Mouse (Mus musculus) E14TG2a.4 (cell line): ENCODE data around the gene Nek8.

ENCODE experiments used
- H3K27me3 ChIP-seq: 2 replicates; pipeline ENCODE4 v1.6.1; 2014; ENCODE audit warnings: low read length, control low read depth; ENCODE audit not compliant: insufficient read depth
- H3K36me3 ChIP-seq: 2 replicates; pipeline ENCODE4 v1.6.1; 2014; ENCODE audit warnings: low read length, control low read depth; ENCODE audit not compliant: insufficient read depth
- H3K4me1 ChIP-seq: replicated peaks from 2 replicates; pipeline ENCODE4 v1.6.1; 2014; ENCODE audit warnings: low read depth, low read length, control low read depth
- H3K4me3 ChIP-seq: replicated peaks from 2 replicates; pipeline ENCODE4 v1.5.1; 2014; ENCODE audit warnings: mild to moderate bottlenecking, low read length
- H3K9me3 ChIP-seq: 2 replicates; pipeline ENCODE4 v1.6.1; 2014; ENCODE audit warnings: low read length, control low read depth
- CTCF ChIP-seq: conservative IDR thresholded peaks from 2 replicates; pipeline ENCODE4 v1.5.1; 2014; ENCODE audit warnings: low read length
- NANOG ChIP-seq: IDR thresholded peaks from 2 replicates; pipeline ENCODE4 v1.6.1; 2014; ENCODE audit warnings: borderline replicate concordance, low read length, mixed read lengths
- POU5F1 ChIP-seq: IDR thresholded peaks from 2 replicates; pipeline ENCODE4 v1.6.1; 2014; ENCODE audit warnings: low read length, borderline replicate concordance

Nek8 gene

DNA sequence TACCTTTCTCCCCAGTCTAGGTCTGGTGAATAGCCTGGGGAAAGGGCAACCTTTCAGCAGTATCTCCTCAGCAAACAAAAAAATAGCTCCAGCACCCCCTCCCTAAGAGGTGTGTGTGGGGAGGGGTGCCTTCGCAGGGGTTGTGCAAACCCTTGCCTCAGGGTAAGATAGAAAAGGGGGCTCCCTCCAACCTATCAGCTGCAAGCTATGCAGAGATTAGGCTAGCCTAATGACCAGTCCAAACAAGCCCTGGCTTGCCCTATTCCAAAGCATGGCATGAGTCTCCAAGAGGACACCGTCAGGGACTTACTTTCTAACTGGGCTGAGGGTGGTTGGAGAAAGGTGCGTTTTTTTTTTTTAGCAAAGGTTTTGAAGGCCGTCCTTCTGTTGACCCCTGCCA lies 10.3 kb downstream of the Nek8 start:
- H3K4me3 ChIP-seq, result peak overlapping the region; percentile 98
- H3K27me3 ChIP-seq, result no peaks in the 10 kb centered on the region
- H3K36me3 ChIP-seq, result peaks cover 35% of the 10 kb centered on the region
- H3K9me3 ChIP-seq, result no peaks in the 10 kb centered on the region
- H3K4me1 ChIP-seq, result peaks cover 85% of the 10 kb centered on the region
- no peak for TF ChIP-seq POU5F1
- TF ChIP-seq CTCF, result no peak
- no peak for TF ChIP-seq NANOG

- H3K4me1 ChIP-seq, result peaks cover 85% of the 10 kb centered on the region
- no peaks in the 10 kb centered on the region for H3K27me3 ChIP-seq
- H3K4me3 ChIP-seq, result peak overlapping the region; percentile 98
- TF ChIP-seq NANOG, result no peak
- no peak for TF ChIP-seq POU5F1
- no peak for TF ChIP-seq CTCF
- H3K9me3 ChIP-seq, result no peaks in the 10 kb centered on the region
- H3K36me3 ChIP-seq, result peaks cover 39% of the 10 kb centered on the region
Observed at GRCm38 (mm10) chr11:78165761-78166109, 10.7 kb downstream of the Nek8 start.

GRCm38 (mm10) chr11:78164924-78165760 lies 11.3 kb downstream of the Nek8 start, which contains the start of gene Traf4:
TSS of gene Traf4 (minus strand) at chr11:78165589.
- H3K4me3 ChIP-seq, result peak within 1 kb of the TSS; percentile 98
- no peaks in the 10 kb centered on the region for H3K9me3 ChIP-seq
- TF ChIP-seq POU5F1, result no peak
- TF ChIP-seq NANOG, result no peak
- TF ChIP-seq CTCF, result no peak
- H3K36me3 ChIP-seq, result peaks cover 45% of the 10 kb centered on the region
- peaks cover 85% of the 10 kb centered on the region for H3K4me1 ChIP-seq
- H3K27me3 ChIP-seq, result no peaks in the 10 kb centered on the region

DNA sequence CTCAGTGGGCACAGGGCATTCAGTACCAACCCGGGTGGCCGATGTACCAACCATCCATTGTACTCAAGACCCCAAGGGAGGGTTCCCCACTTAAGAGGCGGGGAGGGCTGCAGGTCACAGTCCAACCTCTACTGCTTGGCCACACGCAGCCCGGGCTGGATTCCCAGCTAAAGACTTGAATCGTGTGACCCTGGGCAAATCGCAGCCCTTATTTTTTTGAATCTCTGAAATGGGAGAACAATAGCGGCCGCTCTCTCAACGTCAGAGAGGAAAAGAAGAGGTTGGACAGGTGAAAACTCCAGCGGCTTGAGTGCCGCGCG lies 11.9 kb downstream of the Nek8 start:
- Histone ChIP-seq H3K27me3 (no peaks in the 10 kb centered on the region), H3K36me3 (peaks cover 51% of the 10 kb centered on the region), H3K4me3 (peak overlapping the region; percentile 98), H3K9me3 (no peaks in the 10 kb centered on the region), H3K4me1 (peaks cover 85% of the 10 kb centered on the region)
- no peak for TF ChIP-seq CTCF
- TF ChIP-seq POU5F1, result no peak
- no peak for TF ChIP-seq NANOG

DNA sequence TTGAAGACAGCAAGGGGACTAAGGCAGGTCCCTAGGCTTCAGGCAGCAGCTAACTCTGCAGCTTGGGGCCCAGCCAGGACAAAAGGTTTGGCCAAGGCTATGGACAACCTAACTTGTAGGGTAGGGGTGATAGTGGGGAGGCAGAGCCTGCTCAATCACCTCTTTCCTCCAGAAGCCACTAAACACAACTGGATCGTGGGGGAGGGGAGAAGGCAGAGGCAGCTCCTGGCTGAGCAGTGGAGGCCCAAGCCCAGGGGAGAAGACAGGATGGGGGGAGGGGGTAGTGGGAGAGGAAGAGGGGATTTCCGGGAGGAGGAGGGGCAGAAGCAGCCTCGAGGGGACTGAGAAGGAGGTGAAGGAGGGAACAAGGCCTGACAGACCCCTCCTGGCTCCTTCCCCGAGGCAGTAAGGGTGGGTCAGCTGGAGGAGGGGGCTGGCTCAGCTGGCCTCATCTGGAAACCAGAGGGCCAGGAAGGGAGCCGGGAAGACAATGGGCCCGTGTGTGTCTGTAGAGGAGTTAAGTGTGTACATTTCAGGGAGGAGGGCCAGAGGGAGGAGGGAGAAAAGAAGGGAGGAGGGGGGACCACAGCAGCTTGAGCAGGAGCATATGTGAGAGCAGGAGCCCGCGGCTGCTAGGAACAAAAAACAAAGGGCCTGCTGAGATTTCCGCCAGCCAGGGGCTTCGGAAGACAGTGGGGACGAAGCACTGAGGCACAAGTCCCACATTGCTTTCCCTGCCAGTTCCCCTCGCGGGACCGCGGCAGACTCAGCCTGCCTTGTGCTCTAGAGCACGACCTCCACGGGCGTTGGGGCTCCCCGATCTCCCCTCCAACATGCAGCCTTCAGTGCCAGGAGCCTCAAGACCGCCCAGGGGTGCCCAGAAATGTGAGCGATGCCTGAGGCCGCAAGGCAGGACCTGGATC lies 12.5 kb downstream of the Nek8 start:
- Histone ChIP-seq H3K9me3 (no peaks in the 10 kb centered on the region), H3K36me3 (peaks cover 57% of the 10 kb centered on the region), H3K27me3 (no peaks in the 10 kb centered on the region), H3K4me1 (peaks cover 85% of the 10 kb centered on the region), H3K4me3 (peak overlapping the region; percentile 98)
- TF ChIP-seq CTCF (no peak), POU5F1 (no peak), NANOG (no peak)

DNA sequence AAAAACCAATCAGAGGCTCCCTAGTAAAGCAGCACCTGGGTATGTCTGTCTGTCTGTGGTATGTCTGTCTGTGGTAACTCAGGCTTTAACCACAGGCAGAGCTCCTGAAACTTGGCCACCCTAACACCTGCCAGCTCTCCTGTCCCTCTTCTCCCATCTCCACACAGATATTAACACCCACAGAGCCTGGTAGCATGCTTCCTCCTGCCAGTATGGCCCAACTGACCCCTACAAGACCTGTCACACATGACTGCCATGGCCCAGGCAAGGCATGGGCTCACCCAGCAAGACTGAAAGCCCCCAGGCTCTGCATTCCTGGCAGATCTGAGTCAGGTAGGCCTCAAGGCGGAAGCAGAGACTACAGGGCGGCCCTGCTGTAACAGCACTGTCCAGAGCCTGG lies 13.4 kb downstream of the Nek8 start:
- no peaks in the 10 kb centered on the region for H3K9me3 ChIP-seq
- H3K4me1 ChIP-seq, result peaks cover 85% of the 10 kb centered on the region
- TF ChIP-seq NANOG (no peak), CTCF (no peak), POU5F1 (no peak)
- H3K36me3 ChIP-seq, result peaks cover 66% of the 10 kb centered on the region
- no peaks in the 10 kb centered on the region for H3K27me3 ChIP-seq
- peak overlapping the region; percentile 98 for H3K4me3 ChIP-seq

DNA sequence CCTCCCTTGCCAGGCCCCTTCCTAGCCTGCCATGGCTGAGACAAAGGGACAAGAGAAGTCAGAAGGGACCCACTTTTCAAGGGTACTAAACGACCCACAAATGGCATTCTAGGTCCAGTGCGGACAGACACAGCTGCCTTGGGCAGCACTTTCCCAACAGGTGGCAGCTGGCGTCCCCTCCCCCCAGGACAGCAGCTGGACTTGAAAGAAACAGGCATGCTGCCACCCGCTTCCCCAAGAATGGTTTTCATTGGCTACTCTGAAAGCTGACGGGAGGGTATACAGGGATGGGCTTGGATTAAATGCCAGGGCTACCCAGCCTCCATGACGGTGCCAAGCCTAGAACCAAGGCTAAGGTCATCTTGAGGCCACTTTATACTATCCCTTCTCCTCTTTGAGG lies 14.0 kb downstream of the Nek8 start:
- H3K27me3 ChIP-seq, result no peaks in the 10 kb centered on the region
- no peak for TF ChIP-seq NANOG
- no peak for TF ChIP-seq POU5F1
- no peak for TF ChIP-seq CTCF
- peaks cover 66% of the 10 kb centered on the region for H3K36me3 ChIP-seq
- H3K4me3 ChIP-seq, result peak overlapping the region; percentile 98
- H3K4me1 ChIP-seq, result peaks cover 85% of the 10 kb centered on the region
- no peaks in the 10 kb centered on the region for H3K9me3 ChIP-seq

GRCm38 (mm10) chr11:78161968-78162367 lies 14.5 kb downstream of the Nek8 start:
- TF ChIP-seq POU5F1 (no peak), NANOG (no peak), CTCF (no peak)
- Histone ChIP-seq H3K4me1 (peaks cover 85% of the 10 kb centered on the region), H3K36me3 (peaks cover 67% of the 10 kb centered on the region), H3K27me3 (no peaks in the 10 kb centered on the region), H3K4me3 (peak overlapping the region; percentile 98), H3K9me3 (no peaks in the 10 kb centered on the region)
